Mouse (Mus musculus) liver, embryonic 14.5 days (tissue): ENCODE measurements around the gene Eif4e2.

Source experiments
- CTCF ChIP-seq: IDR thresholded peaks from 2 replicates; pipeline ENCODE4 v1.5.1; 2016; ENCODE audit warnings: antibody characterized with exemption, low read depth, control low read depth
- EP300 ChIP-seq: IDR thresholded peaks from 2 replicates; pipeline ENCODE4 v1.6.1; 2016; ENCODE audit warnings: antibody characterized with exemption, low read depth

- TF ChIP-seq CTCF (no peak), EP300 (no peak)
These were observed 25.3 kb downstream of the Eif4e2 start for GRCm38 (mm10) chr1:87239056-87239455.
